Mouse (Mus musculus): Measurements from ENCODE around the gene Rbp1.

Rbp1 gene

DNA sequence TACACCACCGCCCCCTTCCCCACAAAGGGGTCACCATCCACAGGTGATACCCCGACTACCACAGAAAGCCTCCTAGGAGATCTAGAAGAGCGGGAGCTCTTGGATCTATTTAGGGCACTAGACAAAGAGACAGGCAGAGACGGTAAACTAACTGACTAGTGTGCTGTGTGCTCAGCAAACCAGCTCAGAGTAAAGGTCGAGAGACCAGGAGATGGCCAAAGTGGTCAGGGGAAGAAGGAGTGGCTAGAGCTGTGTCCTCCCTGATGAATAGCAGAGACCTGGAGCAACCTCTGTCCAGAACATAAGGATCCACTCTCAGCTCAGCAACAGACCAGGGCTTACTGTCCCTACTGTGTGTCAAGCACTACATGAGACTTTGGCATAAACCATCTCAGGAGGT, at the start of gene Rbp1:
Gene Rbp1 (plus strand): TSS at position 306 of the 400 bp plus-strand sequence.
- no peak for DNase-seq

DNA sequence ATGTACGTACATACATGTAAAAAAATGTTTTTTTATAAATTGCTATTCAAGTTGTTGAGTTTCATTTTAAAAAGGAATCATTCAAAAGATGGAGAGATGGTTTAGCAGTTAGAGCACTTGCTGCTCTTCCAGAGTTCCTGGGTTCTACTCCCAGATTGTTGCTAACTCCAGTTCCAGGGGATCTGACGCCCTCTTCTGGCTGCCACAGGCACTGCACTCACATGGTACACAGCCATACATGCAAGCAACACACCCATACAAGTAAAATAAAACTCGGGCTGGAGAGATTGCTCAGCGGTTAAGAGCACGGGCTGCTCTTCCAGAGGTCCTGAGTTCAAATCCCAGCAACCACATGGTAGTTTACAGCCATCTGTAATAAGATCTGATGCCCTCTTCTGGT, 49.4 kb upstream of the Rbp1 start:
- DNase-seq, result no peak

DNA sequence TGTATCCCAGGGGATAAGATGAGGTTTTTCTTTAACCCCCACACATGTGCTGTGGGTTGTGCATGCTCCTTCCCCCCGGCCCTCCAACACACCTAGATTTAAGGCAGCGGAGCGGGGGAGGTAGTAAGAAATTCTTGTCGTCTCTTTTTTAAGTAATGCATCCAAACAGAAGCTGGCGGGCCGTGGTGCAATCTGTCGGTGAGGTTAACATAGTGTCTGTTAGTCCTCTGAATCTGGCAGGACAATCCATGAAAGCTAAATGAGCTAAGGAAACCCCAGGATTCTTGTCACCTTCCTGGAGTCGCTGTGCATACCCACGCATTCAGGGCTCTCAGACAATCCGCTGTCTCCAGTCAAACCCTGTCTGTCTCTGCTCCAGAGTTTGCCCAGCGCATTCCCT, 47.9 kb upstream of the Rbp1 start:
- DNase-seq, result no peak

GRCm38 (mm10) chr9:98375329-98376170, 47.2 kb upstream of the Rbp1 start:
- no peak for DNase-seq

DNA sequence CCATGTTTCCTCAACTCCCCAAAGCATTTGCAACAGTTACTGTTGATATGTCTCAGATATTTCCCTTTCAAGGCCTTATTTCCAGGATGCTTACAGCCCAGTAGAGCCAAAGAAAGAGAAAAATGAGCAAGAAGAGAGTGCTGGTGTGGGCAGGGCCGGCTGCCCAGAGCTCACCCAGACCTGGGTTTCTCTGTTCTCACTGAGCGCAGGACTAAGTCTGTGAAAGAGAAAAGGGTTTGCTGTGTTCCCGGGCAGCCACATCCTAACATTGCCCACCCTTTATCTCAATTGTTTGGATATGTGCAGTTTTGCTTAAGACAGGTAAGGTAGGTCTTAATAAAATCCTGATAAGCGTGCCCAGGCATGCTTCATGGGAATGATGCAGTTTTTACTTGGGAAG, 43.0 kb upstream of the Rbp1 start:
- no peak for DNase-seq

GRCm38 (mm10) chr9:98380593-98380992, 42.2 kb upstream of the Rbp1 start:
- DNase-seq, result no peak

DNA sequence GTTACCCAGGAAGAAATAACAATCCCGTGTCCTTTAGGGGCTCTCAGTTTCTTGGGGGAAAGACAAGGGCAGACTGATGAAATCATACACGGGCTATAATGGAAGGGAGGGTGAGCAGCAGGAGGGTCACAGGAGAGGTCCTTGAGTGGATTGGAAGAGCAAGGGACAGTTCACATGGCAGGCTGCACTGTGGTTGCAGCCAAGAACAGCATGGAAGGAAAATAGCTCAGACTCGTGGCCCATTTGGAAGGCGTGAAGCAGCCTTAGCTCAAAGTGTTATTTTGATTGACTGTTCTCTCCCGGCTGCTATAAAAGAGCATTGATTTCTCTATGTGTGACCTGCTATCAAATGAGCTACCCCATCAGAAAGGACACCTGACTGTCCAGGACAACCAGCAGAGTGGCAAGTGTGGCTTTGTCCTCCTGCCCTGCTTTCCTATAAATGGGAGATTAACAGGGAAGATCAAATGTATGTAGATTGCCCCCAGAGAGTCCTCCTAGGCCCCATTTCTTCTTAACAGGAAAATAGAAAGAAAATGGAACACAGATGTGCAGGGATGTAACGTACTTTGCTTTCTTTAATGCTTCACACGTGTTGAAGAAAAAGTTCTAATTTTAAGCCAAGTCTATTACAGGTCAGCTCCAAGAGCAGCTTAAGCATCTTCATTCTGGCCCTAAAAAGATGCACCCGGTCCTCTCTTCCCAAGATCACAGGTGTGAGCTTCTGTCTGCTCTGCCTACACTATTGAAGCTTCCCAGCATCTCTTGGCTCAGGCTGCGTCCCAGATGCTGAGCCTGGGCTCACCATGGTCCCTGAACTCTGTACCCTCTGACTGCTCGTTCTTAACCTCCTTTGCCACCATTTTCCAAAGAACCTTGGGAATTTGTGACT, 34.8 kb upstream of the Rbp1 start:
- DNase-seq, result no peak

DNA sequence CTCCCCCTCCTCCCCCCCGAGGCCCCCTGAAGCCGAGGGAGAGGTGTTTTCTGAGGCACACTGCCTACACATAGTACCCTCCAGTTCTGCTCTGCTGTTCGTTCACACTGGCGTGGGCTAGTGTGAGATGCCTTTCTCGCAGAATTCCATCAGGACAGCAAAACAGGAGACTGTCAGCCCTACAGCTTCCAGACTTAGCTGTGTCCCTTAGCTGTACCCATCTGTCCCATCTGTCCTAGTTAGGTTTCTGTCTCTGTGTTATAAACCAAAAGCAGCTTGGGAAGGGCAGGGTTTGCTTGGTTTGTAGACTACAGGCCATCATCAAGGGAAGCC, 34.2 kb upstream of the Rbp1 start:
- DNase-seq, result no peak

DNA sequence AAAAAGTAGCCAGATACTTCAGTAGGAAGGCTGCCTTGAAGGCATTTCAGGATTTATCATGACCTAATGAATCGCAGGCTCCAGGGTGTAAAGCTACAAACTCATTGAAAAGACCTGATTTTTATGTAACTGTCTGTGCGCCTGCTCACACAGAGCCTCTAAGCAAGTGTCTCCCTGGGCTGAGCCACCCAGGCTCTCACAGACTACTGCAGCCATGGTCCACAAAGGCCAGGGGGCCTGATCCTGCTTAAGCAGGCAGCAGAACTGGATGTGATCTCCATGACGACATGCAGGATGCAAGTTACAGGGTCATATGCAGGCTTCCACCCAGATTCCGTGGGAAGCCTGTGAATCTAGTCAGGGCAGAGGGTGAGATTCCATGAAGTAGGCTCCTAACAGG, 29.3 kb upstream of the Rbp1 start:
- no peak for DNase-seq

GRCm38 (mm10) chr9:98397211-98397610, 25.6 kb upstream of the Rbp1 start:
- DNase-seq, result no peak

DNA sequence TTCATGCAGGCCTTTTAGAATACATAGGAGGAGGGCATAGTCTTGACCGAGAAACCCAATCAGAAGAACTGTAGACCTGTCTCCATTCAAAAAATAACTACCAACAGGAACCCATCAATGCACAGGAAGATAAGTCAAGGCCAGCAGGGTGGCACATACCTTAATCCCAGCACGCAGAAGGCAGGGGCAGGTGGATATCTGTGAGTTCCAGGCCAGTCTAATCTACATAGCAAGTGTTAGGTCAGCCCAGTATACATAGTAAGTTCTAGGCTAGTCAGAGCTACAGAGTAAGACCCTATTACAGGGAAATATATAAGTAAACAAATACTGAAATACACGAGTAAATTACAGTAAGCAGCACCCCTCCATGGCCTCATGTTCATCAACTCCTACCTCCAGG, 24.9 kb upstream of the Rbp1 start:
- no peak for DNase-seq

- no peak for DNase-seq
These were observed 22.4 kb upstream of the Rbp1 start for GRCm38 (mm10) chr9:98400185-98400894.

DNA sequence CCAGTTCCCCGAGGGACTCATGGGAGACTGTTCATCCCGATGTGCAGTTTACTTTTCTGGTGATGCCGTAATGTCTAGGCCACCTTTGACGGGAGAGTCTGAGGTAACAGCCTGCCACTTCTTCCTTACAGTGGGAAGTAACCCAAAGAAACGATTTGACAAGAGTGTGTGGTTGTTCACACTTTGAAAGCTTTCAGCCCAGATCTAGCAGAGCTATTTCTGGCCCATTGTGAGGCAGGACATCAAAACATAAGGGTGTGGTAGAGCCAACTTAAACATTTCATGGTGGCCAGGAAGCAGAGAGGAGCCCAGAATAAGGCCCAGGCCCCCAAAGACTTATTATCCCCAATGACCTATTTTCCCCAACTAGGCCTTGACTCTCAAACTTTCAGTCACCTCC, 21.1 kb upstream of the Rbp1 start:
- no peak for DNase-seq

- no peak for DNase-seq
These were observed 15.0 kb upstream of the Rbp1 start for GRCm38 (mm10) chr9:98407771-98408170.

GRCm38 (mm10) chr9:98409137-98409536, 13.6 kb upstream of the Rbp1 start:
- DNase-seq, result peak; percentile 57

GRCm38 (mm10) chr9:98415427-98415826, 7.3 kb upstream of the Rbp1 start:
- no peak for DNase-seq

GRCm38 (mm10) chr9:98417919-98418318, 4.8 kb upstream of the Rbp1 start:
- DNase-seq, result no peak

DNA sequence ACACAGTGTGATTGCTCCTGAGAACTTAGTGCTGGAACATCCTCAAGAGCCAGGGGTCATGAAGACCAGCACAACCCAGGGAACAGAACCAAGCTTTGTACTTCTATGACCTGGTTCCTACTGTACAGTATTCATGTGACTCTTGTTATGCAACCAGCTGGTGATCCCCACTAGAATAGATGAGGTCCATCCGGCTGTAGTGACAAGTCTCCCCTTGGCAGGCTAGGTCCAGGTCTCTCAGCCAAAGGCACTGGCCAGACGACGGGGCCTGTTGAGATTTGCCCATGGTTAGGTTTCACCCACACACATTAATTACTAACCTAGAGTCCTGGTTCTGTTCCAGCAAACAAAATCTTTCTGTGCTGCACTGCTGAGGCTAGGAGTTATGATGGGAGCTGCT, 4.4 kb upstream of the Rbp1 start:
- no peak for DNase-seq

- no peak for DNase-seq
These were observed 2.1 kb upstream of the Rbp1 start for GRCm38 (mm10) chr9:98420666-98421065.

GRCm38 (mm10) chr9:98421903-98422302, 858 bp upstream of the Rbp1 start:
- no peak for DNase-seq

GRCm38 (mm10) chr9:98423691-98424090, 930 bp downstream of the Rbp1 start:
- DNase-seq, result no peak

DNA sequence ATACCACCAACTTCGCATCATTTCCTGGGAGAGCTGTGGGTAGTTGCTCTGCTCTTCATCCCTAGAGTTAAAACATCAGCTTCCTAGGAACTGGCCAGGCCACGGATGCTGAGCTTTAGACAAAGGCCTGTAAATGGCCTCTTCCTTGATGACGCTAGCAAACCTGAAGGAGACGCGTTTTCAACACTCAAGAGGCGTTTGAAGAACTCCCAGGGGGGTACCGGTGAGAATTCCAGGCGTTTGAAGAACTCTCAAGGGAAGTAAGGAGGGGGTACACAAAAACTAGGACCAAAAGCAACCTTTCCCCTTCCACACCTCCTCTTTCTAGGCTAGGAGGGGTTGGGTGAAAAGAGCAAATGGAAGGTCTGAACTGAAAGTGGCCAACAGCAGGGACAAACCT, 1.5 kb downstream of the Rbp1 start:
- DNase-seq, result no peak

DNA sequence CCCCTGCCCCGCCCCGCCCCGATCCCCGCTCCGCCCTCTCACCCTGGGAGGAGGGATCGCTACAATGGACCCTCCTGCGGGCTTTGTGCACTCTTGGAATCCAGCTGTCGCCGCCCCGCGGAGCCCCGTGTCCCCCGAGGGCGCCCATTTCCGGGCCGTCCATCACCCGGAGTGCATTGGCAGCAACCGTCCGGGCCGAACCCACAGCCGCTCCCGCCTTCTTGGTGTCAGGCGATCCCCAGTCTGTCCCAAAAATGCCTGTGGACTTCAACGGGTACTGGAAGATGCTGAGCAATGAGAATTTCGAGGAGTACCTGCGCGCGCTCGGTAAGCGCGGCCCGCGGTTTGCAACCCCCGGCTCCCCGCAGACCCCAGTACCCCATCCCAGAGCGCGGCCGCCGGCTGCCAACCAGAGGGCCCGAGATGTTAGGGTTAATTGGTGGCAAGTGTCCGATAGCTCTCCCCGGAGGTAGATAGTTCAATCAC, 2.0 kb downstream of the Rbp1 start:
- DNase-seq, result no peak
